Mouse (Mus musculus) midbrain, embryonic 12.5 days (tissue): ENCODE measurements around the gene Kif6. TPM values are rescaled to one million over a fixed set of nuclear protein-coding genes. Genes with fewer than 3 reads are reported as not detected.

Source experiments
- ATAC-seq: fragments of 200-750 bp; cut with Nextera tagmentation; 2 replicates; pipeline ENCODE4 v1.8.0; 2017; ENCODE audit warnings: low read depth, moderate TSS enrichment, moderate library complexity; ENCODE audit not compliant: low FRiP score
- H3K27ac ChIP-seq: fragments of 300-500 bp; sonication (generic); replicated peaks from 2 replicates; pipeline ENCODE4 v1.5.1; 2016; ENCODE audit warnings: mild to moderate bottlenecking
- H3K27me3 ChIP-seq: fragments of 300-500 bp; sonication (generic); 2 replicates; pipeline ENCODE4 v1.6.1; 2016; ENCODE audit warnings: mild to moderate bottlenecking
- H3K36me3 ChIP-seq: fragments of 300-500 bp; sonication (generic); 2 replicates; pipeline ENCODE4 v1.6.1; 2016
- H3K4me1 ChIP-seq: fragments of 300-500 bp; sonication (generic); 2 replicates; pipeline ENCODE4 v1.6.1; 2016
- H3K4me2 ChIP-seq: fragments of 300-500 bp; sonication (generic); replicated peaks from 2 replicates; pipeline ENCODE4 v1.6.1; 2016; ENCODE audit warnings: mild to moderate bottlenecking, moderate library complexity
- H3K4me3 ChIP-seq: fragments of 300-500 bp; sonication (generic); 2 replicates; pipeline ENCODE4 v1.5.1; 2016; ENCODE audit warnings: mild to moderate bottlenecking
- H3K9ac ChIP-seq: fragments of 300-500 bp; sonication (generic); replicated peaks from 2 replicates; pipeline ENCODE4 v1.6.1; 2016; ENCODE audit warnings: mild to moderate bottlenecking, moderate library complexity
- H3K9me3 ChIP-seq: fragments of 300-500 bp; sonication (generic); 2 replicates; pipeline ENCODE4 v1.6.1; 2016; ENCODE audit warnings: mild to moderate bottlenecking
- WGBS: fragments of 180-500 bp; shearing (Covaris S2); methylation state at CpG from one replicate; pipeline ENCODE4 v1.1.7; 2016; 5-methylcytosine and 5-hydroxymethylcytosine counted together
- polyA plus RNA-seq: library from polyadenylated mRNA; unstranded; fragments of >200 nt; fragmentation: Nextera tagmentation; extraction: Ambion mirVana; gene quantifications from 2 replicates; pipeline ENCODE4 v1.2.1, GENCODE M21; 2016

The Kif6 gene
- polyA plus RNA-seq, 1 experiment from 2014 or later = 2.1 TPM

DNA sequence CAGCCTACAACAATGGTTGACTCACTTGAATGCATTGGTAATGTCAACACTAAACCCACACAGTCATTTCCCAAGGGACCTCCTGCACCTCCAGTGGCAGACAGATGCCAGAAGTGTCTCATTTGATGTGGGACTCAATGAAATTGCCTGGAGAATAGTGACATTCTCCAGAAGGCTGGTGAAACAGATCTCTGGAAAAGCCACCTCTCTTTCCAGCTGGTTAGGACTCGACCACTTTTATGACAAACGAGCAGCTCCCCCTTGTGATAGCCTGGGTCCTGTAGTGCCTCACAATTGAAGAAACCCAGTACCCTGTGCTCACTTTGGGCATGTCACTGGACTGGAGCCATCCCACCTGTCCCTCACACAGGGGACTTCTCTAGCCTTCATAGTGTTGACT lies 257.4 kb downstream of the Kif6 start:
- H3K9me3 ChIP-seq = no peaks in the 10 kb centered on the region
- no peaks in the 10 kb centered on the region for H3K36me3 ChIP-seq
- H3K4me3 ChIP-seq = no peak overlapping the region
- no peak overlapping the region for H3K9ac ChIP-seq
- WGBS = 41% methylated on average over 2 of the region's 2 CpGs
- no peaks in the 10 kb centered on the region; the same call in 1 of the 2 replicates for H3K27me3 ChIP-seq
- H3K4me2 ChIP-seq = no peak overlapping the region
- no peak overlapping the region for H3K27ac ChIP-seq
- H3K4me1 ChIP-seq = peaks cover 14% of the 10 kb centered on the region
- no peak for ATAC-seq

DNA sequence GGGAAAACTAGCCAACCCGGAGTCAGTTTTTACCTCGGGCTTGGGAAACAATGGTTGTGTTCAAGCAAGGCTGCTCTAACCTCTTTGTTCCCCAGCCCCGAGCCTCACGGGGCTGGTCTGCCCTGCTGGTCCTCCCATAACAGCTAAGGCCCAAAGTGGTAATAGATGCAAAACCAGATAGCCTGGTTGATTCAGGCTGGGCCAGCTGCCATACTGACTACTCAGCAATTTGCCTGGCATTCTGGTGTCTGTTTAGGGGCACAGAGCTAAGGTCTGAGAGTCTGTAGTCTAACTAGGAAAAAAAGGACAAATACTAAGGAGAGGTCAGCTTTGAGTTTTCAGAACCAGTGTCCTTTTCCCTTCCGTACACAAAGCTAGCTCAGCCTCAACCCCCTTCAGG lies 259.8 kb downstream of the Kif6 start:
- no peaks in the 10 kb centered on the region; the same call in 1 of the 2 replicates for H3K27me3 ChIP-seq
- 72% methylated on average over 5 of the region's 5 CpGs for WGBS
- H3K36me3 ChIP-seq = no peaks in the 10 kb centered on the region
- no peaks in the 10 kb centered on the region for H3K9me3 ChIP-seq
- no peak overlapping the region for H3K4me3 ChIP-seq
- ATAC-seq = no peak
- no peak overlapping the region for H3K4me2 ChIP-seq
- H3K27ac ChIP-seq = no peak overlapping the region
- peaks cover 8% of the 10 kb centered on the region for H3K4me1 ChIP-seq
- H3K9ac ChIP-seq = no peak overlapping the region

DNA sequence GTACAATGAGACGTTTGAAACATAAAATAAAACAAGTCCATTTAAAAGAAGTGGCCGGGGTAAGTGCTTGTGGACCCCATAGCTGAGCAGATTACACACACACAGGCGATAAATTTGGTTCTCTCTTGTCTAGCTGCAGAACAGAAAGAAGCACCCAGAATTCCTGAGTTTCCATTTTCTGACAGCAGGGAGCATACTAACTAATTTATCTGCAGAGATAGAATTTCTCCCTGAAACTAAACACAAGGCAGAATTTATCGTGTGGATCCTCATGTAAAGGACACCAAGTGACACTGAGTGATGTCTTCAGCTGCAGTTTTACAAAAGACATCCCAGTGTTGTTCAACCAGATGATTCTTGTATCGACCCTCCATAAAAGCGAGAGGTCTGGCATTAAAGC lies 260.5 kb downstream of the Kif6 start:
- no peak overlapping the region for H3K9ac ChIP-seq
- peaks cover 8% of the 10 kb centered on the region for H3K4me1 ChIP-seq
- 74% methylated on average over 6 of the region's 6 CpGs for whole genome bisulfite sequencing
- ATAC-seq = no peak
- no peaks in the 10 kb centered on the region; the same call in 1 of the 2 replicates for H3K27me3 ChIP-seq
- no peak overlapping the region for H3K27ac ChIP-seq
- no peaks in the 10 kb centered on the region for H3K9me3 ChIP-seq
- H3K4me3 ChIP-seq = no peak overlapping the region
- H3K36me3 ChIP-seq = no peaks in the 10 kb centered on the region
- H3K4me2 ChIP-seq = no peak overlapping the region

DNA sequence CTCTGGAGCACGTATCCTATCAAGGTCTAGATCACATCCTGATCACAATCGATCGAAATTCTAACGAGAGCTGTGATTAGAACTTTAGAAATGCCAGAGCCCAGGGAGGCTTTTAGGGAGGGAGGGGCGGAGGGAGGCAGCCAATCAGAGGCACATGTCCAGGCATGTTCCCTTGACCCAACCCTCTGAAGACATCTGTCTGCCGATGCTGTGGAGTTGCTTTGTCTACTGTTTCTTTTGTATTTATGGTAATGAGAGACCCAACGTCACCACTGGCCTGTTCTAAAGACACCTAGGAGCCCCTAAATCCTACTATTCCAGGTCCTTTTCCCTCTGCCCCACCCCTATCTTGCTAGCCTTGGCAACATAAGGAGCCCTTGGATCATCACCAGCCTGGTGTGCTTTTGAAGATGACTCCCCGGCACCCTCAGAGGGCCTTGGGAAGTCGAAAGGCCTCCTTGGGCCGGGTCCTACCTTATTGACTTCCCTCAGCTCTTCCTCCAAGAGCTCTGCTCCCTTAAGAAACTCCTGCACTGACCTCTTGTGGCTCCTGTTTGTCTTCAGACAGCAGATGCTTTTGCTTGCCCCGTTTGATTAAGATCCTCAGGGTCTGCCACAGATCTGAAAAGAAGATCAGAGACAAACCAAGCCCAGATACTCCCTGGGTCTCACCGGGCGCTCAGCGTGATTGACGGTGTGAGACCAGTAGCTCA lies 261.2 kb downstream of the Kif6 start:
- H3K9me3 ChIP-seq = no peaks in the 10 kb centered on the region
- no peak overlapping the region for H3K9ac ChIP-seq
- WGBS = 50% methylated on average over 15 of the region's 15 CpGs
- H3K4me3 ChIP-seq = no peak overlapping the region
- no peak; the same call in 1 of the 2 replicates for ATAC-seq
- H3K4me1 ChIP-seq = peaks cover 8% of the 10 kb centered on the region
- H3K4me2 ChIP-seq = no peak overlapping the region
- H3K27me3 ChIP-seq = no peaks in the 10 kb centered on the region; the same call in 1 of the 2 replicates
- no peaks in the 10 kb centered on the region for H3K36me3 ChIP-seq
- H3K27ac ChIP-seq = no peak overlapping the region

DNA sequence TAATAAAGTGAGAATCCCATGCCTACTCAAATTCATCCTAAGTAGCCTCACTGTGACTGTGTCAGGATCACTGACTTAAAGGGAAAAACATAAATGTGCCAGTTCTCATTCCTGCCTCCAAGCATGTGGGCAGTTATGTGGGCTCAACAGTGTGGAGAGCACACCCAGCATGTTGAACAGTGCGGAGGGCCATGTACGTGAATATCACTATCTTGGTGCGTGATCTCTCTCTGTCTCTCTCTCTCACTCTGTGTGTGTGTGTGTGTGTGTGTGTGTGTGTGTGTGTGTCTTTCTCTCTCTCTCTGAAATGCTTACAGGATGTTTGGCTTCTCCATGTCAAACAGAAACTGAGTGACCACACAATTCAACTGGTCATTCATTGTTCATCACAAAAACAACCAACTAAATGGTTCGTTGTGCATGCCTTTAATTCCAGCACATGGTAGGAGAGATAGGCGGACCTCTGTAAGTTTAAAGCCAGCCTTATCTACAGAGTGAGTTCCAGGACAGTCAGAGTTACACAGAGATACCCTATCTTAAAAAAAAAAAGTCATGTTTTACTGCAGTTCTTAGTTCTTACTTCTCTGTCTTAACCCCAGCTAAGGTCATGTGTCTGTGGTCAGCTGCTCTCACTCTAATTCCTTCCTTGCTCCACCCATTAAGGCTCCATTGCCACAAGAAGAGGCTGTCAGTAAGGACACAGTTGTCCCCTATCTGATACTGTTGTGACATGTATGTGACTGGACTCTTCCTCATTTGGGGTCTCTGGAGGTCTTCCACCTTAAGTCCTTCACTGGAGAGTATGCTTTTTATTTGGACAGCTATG lies 266.2 kb downstream of the Kif6 start:
- peaks cover 11% of the 10 kb centered on the region for H3K4me1 ChIP-seq
- ATAC-seq = no peak

DNA sequence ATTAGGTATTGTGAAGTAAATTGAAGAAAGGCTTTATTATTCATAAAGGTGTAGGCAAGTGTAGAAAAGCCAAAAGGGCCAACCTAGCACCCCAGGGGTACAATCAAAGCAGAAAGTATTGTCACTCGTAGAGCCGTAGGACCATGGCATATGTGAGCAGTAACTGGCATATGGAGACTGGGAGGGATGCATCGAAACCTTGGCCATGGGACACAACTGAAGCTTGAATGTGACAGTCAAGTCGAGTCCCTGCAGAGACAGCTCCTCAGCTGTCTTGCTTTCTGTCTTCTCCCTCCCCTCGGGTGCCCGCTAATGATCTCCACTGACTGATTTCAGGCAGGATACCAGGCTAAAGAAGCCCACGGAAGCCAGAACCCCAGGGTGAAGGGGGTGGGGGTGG lies 266.9 kb downstream of the Kif6 start:
- H3K27ac ChIP-seq = no peak overlapping the region
- WGBS = 84% methylated on average over 7 of the region's 7 CpGs
- no peaks in the 10 kb centered on the region; the same call in 1 of the 2 replicates for H3K27me3 ChIP-seq
- H3K9me3 ChIP-seq = no peaks in the 10 kb centered on the region
- no peak overlapping the region for H3K4me3 ChIP-seq
- H3K4me1 ChIP-seq = peaks cover 8% of the 10 kb centered on the region; the same call in 1 of the 2 replicates
- H3K4me2 ChIP-seq = no peak overlapping the region
- H3K9ac ChIP-seq = no peak overlapping the region
- ATAC-seq = no peak
- no peaks in the 10 kb centered on the region for H3K36me3 ChIP-seq

More for the DNA sequence above, 266.2 kb downstream of the Kif6 start:
- Histone ChIP-seq H3K4me2 (no peak overlapping the region), H3K36me3 (no peaks in the 10 kb centered on the region), H3K9me3 (no peaks in the 10 kb centered on the region), H3K27ac (no peak overlapping the region), H3K4me3 (no peak overlapping the region), H3K27me3 (no peaks in the 10 kb centered on the region), H3K9ac (no peak overlapping the region)
- 84% methylated on average over 5 of the region's 5 CpGs for WGBS

DNA sequence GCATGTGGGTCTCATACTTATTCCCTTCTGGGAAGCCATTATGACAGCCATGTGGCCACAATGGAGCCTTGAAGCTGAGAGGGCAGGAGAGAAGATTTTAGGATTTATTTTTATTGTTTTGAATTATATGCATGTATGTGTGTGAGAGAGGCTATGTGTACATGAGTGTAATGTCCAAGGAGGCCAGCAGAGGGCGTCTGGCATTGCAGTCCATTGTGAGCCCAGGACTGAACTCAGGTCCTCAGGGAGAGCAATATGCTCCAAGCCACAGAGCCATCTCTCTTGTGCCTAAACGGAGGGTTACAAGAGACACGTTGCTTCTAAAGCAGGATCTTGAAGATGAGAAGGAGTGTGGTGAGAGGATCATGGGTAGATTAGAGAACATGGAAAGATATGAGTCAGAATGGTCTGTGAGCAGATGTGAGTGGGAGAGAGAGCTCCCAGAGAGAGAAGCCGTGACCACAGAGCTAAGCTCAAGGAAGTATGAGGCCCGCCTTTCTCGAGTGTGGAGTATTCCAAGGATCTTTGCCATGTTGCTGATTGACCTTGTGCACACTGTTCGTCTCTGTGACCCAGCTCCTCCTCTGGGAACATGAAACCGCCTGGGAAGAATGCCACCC lies 268.3 kb downstream of the Kif6 start:
- no peaks in the 10 kb centered on the region; the same call in 1 of the 2 replicates for H3K27me3 ChIP-seq
- 90% methylated on average over 8 of the region's 8 CpGs for WGBS
- no peaks in the 10 kb centered on the region for H3K36me3 ChIP-seq
- no peak overlapping the region for H3K4me2 ChIP-seq
- H3K27ac ChIP-seq = no peak overlapping the region
- no peak overlapping the region for H3K4me3 ChIP-seq
- H3K9ac ChIP-seq = no peak overlapping the region
- peaks cover 10% of the 10 kb centered on the region; the same call in 1 of the 2 replicates for H3K4me1 ChIP-seq
- H3K9me3 ChIP-seq = no peaks in the 10 kb centered on the region
- no peak for ATAC-seq

DNA sequence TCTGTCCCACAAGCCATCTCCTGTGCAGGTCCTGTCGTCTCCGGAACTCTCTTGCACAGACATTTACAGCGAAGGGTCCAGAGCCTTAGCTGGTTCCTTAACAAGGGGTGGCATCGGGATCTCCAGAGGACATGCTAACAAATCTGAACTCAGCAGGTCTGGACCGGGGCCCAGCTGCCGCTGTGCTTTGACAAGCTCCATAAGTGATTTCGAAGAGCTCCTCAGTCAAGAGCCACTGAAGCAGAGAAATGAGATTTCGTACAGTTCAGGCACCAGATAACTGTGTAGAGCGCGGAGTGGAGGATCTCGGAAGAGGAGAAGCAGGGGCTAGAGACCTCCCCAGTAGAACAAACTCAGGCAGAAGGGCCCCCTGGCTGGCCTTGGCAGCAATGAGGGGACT lies 270.1 kb downstream of the Kif6 start:
- no peak overlapping the region for H3K9ac ChIP-seq
- WGBS = 72% methylated on average over 11 of the region's 11 CpGs
- H3K9me3 ChIP-seq = no peaks in the 10 kb centered on the region
- H3K4me3 ChIP-seq = no peak overlapping the region
- ATAC-seq = no peak
- peaks cover 14% of the 10 kb centered on the region; the same call in 1 of the 2 replicates for H3K4me1 ChIP-seq
- H3K27ac ChIP-seq = no peak overlapping the region
- no peaks in the 10 kb centered on the region for H3K36me3 ChIP-seq
- no peaks in the 10 kb centered on the region; the same call in 1 of the 2 replicates for H3K27me3 ChIP-seq
- no peak overlapping the region for H3K4me2 ChIP-seq

DNA sequence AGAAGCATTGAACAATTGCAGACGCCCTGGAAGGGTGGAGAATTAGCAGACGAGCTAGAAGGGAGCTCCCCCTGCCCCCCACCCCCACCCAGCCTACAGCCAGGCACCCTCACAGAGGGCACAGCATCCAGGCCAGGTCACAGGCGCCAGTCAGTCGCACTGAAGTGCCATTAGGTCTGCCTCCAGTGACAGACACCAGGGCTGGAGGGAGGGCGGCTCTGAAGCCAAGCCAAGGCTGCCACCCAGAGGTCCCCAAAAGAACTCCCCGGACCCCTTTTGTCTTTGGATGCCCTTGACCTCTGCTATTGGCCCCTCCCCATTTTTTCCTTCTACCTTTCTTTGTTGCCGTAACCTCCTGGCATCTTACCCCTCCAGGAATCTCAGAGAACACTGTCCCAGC lies 274.7 kb downstream of the Kif6 start:
- WGBS = 26% methylated on average over 7 of the region's 7 CpGs
- Histone ChIP-seq H3K9ac (no peak overlapping the region), H3K4me1 (peaks cover 14% of the 10 kb centered on the region; the same call in 1 of the 2 replicates), H3K4me2 (no peak overlapping the region), H3K4me3 (no peak overlapping the region), H3K36me3 (no peaks in the 10 kb centered on the region), H3K27ac (no peak overlapping the region), H3K27me3 (no peaks in the 10 kb centered on the region; the same call in 1 of the 2 replicates), H3K9me3 (no peaks in the 10 kb centered on the region)
- peak; percentile 59 for ATAC-seq

DNA sequence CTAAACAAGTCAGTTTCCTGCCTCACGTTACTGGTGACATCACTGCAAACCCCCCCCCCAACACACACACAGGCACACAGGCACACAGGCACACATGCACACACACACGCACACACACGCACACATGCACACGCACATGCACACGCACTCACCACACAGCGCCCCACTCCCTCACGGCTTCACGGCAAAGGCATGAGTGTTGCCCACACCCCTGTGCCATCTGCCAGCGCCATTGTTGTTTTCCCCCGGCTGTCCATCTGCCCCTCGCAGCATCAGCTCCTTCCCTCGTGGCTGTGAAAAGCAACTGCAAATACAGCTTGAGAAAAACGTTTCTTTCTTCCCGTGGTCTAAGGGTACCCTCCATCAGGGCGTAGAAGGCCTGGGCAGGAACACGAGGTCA lies 275.9 kb downstream of the Kif6 start:
- Histone ChIP-seq H3K9ac (no peak overlapping the region), H3K27me3 (no peaks in the 10 kb centered on the region; the same call in 1 of the 2 replicates), H3K36me3 (no peaks in the 10 kb centered on the region), H3K27ac (no peak overlapping the region), H3K4me3 (no peak overlapping the region), H3K4me2 (no peak overlapping the region), H3K9me3 (no peaks in the 10 kb centered on the region), H3K4me1 (0 out of 2 replicates have a peak, but pooled peaks cover 8% of the 10 kb centered on the region)
- ATAC-seq = no peak
- 84% methylated on average over 16 of the region's 16 CpGs for WGBS

DNA sequence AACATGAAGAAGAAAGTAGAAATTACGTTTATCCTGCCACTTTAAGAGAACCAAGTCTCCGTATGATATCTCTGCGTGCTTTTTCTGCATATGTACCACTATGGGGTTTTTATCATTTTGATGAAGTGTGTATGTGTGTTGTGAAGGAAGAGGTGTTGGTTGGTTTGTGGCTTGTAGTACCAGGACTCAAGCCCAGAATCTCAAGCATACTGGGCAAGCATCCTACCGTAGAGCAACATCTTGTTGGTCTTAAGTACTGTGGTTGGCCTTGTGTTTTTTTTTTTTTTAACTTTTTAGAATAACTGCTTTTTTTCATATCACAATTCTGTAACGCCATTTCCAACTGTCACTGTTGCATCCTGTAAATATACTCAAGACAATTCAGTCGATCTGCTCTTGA lies 277.5 kb downstream of the Kif6 start:
- H3K4me3 ChIP-seq = no peak overlapping the region
- H3K9ac ChIP-seq = no peak overlapping the region
- no peaks in the 10 kb centered on the region for H3K36me3 ChIP-seq
- no peak overlapping the region for H3K4me2 ChIP-seq
- 89% methylated on average over 6 of the region's 6 CpGs for WGBS
- H3K27me3 ChIP-seq = no peaks in the 10 kb centered on the region
- H3K27ac ChIP-seq = no peak overlapping the region
- no peak for ATAC-seq
- 0 out of 2 replicates have a peak, but pooled peaks cover 5% of the 10 kb centered on the region for H3K4me1 ChIP-seq
- no peaks in the 10 kb centered on the region for H3K9me3 ChIP-seq

DNA sequence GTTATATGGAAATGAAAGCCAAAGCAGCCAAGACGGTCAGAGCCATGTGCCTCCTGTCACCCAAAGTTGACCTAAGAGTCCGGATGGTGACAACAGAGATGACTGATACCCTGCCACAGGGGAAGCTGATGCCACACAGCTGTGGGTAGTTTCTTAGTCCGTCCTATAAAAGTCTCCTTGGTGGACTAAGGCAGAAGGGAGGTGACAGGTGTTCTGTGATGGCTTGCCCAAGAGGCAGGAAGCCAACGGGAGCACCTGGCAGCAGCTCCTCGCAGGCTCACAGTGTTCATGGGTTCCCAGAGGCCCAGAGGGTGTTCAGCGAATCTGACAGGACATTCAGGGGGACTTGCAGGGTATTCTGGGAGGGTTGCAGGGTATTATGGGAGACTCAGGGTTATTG lies 279.5 kb downstream of the Kif6 start:
- Histone ChIP-seq H3K9me3 (no peaks in the 10 kb centered on the region), H3K27ac (no peak overlapping the region), H3K4me2 (no peak overlapping the region), H3K9ac (no peak overlapping the region), H3K27me3 (peaks cover 5% of the 10 kb centered on the region), H3K4me1 (0 out of 2 replicates have a peak, but pooled peaks cover 2% of the 10 kb centered on the region), H3K4me3 (no peak overlapping the region), H3K36me3 (no peaks in the 10 kb centered on the region)
- no peak for ATAC-seq
- WGBS = 88% methylated on average over 6 of the region's 6 CpGs
